Mouse (Mus musculus) hindbrain, embryonic 14.5 days (tissue): ENCODE results near the gene Itpk1. TPM values are rescaled to one million over a fixed set of nuclear protein-coding genes. Genes with fewer than 3 reads are reported as not detected.

Experiments
- ATAC-seq: fragments of 200-750 bp; cut with Nextera tagmentation; 2 replicates; pipeline ENCODE4 v1.8.0; 2017; ENCODE audit warnings: moderate number of reproducible peaks, mild to moderate bottlenecking, moderate TSS enrichment, moderate library complexity; ENCODE audit not compliant: low FRiP score
- DNase-seq: peaks from one replicate; pipeline ENCODE4 v3.0.0-alpha.2; 2015; ENCODE audit warnings: low spot score
- H3K27ac ChIP-seq: fragments of 300-500 bp; sonication (generic); 2 replicates; pipeline ENCODE4 v1.5.1; 2014; ENCODE audit warnings: mild to moderate bottlenecking, moderate library complexity
- H3K27me3 ChIP-seq: fragments of 300-500 bp; sonication (generic); 2 replicates; pipeline ENCODE4 v1.6.1; 2014; ENCODE audit warnings: mild to moderate bottlenecking, low read length, mixed read lengths; ENCODE audit not compliant: control insufficient read depth, insufficient read depth
- H3K36me3 ChIP-seq: fragments of 300-500 bp; sonication (generic); replicated peaks from 2 replicates; pipeline ENCODE4 v1.6.1; 2014; ENCODE audit not compliant: control insufficient read depth, insufficient read depth
- H3K4me1 ChIP-seq: fragments of 300-500 bp; sonication (generic); replicated peaks from 2 replicates; pipeline ENCODE4 v1.6.1; 2014; ENCODE audit warnings: antibody characterized with exemption, low read length, mixed read lengths; ENCODE audit not compliant: control insufficient read depth, insufficient read depth
- H3K4me2 ChIP-seq: fragments of 300-500 bp; sonication (generic); replicated peaks from 2 replicates; pipeline ENCODE4 v1.6.1; 2014; ENCODE audit warnings: mild to moderate bottlenecking, moderate library complexity
- H3K4me3 ChIP-seq: fragments of 300-500 bp; sonication (generic); replicated peaks from 2 replicates; pipeline ENCODE4 v1.5.1; 2014; ENCODE audit warnings: mild to moderate bottlenecking, low read length
- H3K9ac ChIP-seq: fragments of 300-500 bp; sonication (generic); 2 replicates; pipeline ENCODE4 v1.6.1; 2014
- H3K9me3 ChIP-seq: fragments of 300-500 bp; sonication (generic); 2 replicates; pipeline ENCODE4 v1.6.1; 2016; ENCODE audit warnings: low read length; ENCODE audit not compliant: control insufficient read depth
- WGBS: fragments of 180-500 bp; shearing (Covaris S2); extraction: QIAGEN DNeasy Blood & Tissue Kit; methylation state at CpG from one replicate; pipeline ENCODE4 v1.1.7; 2014; 5-methylcytosine and 5-hydroxymethylcytosine counted together
- polyA plus RNA-seq: library from polyadenylated mRNA; unstranded; fragments of >200 nt; fragmentation: Nextera tagmentation; extraction: Ambion mirVana; gene quantifications from 2 replicates; pipeline ENCODE4 v1.2.1, GENCODE M21; 2014

Gene Itpk1
- polyA plus RNA-seq, 1 experiment from 2014 or later: 31.6 TPM

DNA sequence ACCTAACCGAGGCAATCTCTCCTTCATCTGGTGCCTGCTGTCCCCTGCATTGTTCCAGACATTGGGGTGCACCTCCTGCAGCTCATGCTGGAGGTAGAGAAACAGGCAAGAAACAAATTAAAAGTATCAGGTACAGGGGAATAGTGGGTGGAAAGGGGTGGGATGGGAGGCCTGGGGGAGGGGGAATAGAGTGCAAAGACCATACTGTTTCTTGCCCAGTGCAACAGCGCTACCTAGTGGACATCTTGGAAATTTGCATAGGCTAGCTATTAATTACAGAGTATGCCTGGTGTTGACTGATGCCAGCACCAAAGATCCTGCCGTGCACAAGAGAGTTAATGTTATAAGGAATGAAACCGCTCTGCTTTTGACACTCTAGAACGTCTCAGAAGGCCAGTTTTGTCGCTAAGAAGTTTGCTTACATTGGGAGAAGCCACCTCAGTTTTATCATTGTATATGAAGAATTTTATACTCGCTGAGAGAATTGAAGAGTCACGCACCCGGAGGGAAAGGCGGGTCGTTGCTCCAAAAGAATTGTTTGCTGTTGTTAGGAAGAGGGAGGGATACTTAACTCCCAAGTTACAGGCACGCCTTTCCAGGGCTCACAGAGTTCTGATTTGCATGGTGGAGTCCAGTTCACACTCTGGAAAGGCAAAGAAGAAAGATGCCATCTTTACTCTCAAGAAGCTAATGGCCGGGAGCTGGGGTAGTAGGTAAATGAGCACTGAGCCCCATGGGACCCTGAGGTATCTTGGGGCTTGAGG, 15.0 kb upstream of the Itpk1 start:
- Histone ChIP-seq H3K9me3 (no peaks in the 10 kb centered on the region), H3K4me2 (no peak overlapping the region; the same call in 1 of the 2 replicates), H3K27me3 (no peaks in the 10 kb centered on the region), H3K4me3 (no peak overlapping the region), H3K9ac (no peak overlapping the region), H3K36me3 (no peaks in the 10 kb centered on the region), H3K27ac (no peak overlapping the region), H3K4me1 (no peaks in the 10 kb centered on the region)
- 29% methylated on average over 13 of the region's 13 CpGs for WGBS
- DNase-seq (peak; percentile 80), ATAC-seq (peak; percentile 74)

DNA sequence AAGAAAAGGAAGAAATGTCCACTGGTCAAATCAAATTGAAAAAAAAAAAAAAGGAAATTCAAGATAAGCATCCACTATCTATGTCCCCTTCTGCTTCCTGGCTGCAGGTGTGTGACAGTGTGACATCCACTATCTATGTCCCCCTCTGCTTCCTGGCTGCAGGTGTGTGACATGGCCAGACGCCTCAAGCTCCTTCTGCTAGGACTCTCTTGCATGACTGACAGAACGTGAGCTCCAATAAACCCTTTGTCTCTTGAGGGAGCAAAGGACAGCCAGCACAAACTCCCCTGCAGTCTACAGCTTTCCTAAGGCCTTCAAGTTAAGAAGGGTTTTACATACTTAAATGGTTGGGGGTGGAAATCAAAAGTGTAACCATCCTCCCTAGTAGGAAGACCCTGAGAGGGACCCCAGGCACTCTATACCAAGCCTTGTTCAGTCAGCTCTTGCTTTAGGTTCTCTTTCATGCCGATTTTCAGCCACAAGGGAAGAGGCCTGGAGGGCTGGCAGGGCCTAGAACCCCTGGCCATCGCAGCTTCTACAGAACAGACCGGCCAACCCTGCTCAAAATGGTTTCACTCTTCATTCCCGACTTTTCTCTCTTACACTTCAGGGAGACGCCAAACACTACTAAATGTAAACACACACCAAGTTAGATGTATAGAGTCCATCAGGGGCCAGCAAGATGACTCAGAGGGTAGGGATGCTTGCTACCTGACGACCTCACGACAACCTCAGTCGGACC, 10.1 kb upstream of the Itpk1 start:
- no peak overlapping the region for H3K27ac ChIP-seq
- no peak overlapping the region for H3K9ac ChIP-seq
- H3K27me3 ChIP-seq: no peaks in the 10 kb centered on the region
- no peak overlapping the region for H3K4me3 ChIP-seq
- no peak for DNase-seq
- H3K9me3 ChIP-seq: no peaks in the 10 kb centered on the region
- no peaks in the 10 kb centered on the region for H3K4me1 ChIP-seq
- WGBS: 85% methylated on average over 10 of the region's 10 CpGs
- no peaks in the 10 kb centered on the region for H3K36me3 ChIP-seq
- no peak for ATAC-seq
- H3K4me2 ChIP-seq: no peak overlapping the region

DNA sequence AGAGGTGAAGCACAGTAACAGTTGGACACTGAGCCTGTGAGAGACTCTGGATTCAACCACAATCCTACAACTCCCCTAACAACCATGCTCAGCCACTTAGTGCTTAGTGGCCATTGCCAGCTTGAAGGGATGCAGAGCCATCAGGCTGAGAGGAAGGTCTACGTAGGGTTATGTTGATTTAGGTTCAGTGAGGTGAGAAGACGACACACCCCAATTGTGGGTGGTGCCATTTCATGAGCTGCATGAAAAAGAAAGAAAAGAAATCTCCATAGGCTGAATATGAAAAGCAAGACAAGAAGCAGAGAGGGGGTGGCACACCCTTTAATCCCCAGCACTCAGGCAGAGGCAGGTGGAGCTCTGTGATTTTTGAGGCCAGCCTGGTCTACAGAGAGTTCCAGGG, 9.4 kb upstream of the Itpk1 start:
- Histone ChIP-seq H3K9ac (no peak overlapping the region), H3K4me2 (no peak overlapping the region), H3K36me3 (no peaks in the 10 kb centered on the region), H3K9me3 (no peaks in the 10 kb centered on the region), H3K27me3 (no peaks in the 10 kb centered on the region), H3K4me3 (no peak overlapping the region), H3K27ac (no peak overlapping the region), H3K4me1 (no peaks in the 10 kb centered on the region)
- 58% methylated on average over 2 of the region's 2 CpGs for whole genome bisulfite sequencing
- DNase-seq (no peak), ATAC-seq (no peak)

DNA sequence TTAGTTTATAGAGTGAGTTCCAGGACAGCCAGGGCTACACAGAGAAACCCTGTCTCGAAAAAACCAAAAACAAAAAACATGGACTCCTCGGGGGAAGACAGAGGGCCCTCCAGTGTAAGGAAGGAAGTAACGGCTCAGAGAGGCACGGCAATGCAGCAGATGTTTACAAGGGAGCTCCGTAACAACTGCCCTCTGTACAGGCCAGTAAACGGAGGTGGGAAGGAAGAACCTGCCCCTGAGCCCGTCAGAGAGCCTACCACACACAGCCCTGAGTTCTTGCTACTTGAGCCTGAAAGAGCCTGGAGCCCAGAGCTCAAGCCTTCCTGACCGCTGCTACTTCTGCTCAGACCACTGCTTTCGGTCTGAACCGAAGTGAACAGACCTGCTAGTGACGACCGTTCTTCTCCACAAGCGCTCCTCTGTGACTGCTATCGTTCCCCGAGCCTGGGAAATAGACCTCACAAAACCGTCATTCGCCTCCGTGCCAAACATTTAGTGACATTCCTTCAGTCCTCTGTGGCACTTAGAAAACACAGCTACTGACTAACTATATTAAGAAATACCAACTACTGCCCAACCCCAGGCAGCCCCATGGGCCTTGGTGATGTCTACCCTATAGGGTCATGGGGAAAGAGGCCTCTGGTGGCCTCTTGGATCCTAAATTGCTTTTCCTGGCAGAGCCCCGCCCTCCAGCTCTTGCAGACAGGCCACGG, 8.6 kb upstream of the Itpk1 start:
- ATAC-seq (no peak), DNase-seq (no peak)
- Histone ChIP-seq H3K27me3 (no peaks in the 10 kb centered on the region), H3K4me2 (no peak overlapping the region), H3K27ac (no peak overlapping the region), H3K4me3 (no peak overlapping the region), H3K4me1 (no peaks in the 10 kb centered on the region), H3K9ac (no peak overlapping the region), H3K9me3 (no peaks in the 10 kb centered on the region), H3K36me3 (no peaks in the 10 kb centered on the region)
- 83% methylated on average over 20 of the region's 20 CpGs for WGBS

DNA sequence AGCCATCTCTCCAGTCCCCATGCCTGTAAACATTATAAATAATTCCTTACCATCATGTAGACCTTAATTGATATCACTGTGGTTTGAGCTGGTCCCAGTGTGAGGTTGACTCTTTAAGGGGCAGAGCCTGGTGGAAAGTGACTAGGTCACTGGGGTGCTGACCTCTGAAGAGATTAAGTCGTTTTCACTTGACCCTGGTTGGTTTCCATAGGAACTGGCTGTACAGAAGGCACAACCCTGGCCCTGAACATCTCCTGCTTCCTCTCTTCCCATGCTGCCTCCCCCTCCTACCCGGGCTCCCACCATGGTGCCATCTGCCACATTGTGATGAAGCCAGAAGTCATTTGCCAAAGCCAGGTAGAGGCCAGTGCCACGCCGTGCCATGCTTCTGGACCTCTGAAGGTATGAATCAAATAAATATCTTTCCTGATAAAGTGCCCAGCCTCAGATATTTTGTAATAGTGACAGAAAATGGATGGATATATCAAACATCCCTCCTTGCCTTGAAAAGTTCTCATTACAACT, 6.2 kb upstream of the Itpk1 start:
- DNase-seq (no peak), ATAC-seq (no peak)
- no peak overlapping the region for H3K4me3 ChIP-seq
- H3K4me2 ChIP-seq: no peak overlapping the region
- no peaks in the 10 kb centered on the region for H3K36me3 ChIP-seq
- H3K9ac ChIP-seq: no peak overlapping the region
- no peak overlapping the region for H3K27ac ChIP-seq
- H3K4me1 ChIP-seq: no peaks in the 10 kb centered on the region
- H3K27me3 ChIP-seq: no peaks in the 10 kb centered on the region
- no peaks in the 10 kb centered on the region for H3K9me3 ChIP-seq
- 57% methylated on average over 4 of the region's 4 CpGs for WGBS

DNA sequence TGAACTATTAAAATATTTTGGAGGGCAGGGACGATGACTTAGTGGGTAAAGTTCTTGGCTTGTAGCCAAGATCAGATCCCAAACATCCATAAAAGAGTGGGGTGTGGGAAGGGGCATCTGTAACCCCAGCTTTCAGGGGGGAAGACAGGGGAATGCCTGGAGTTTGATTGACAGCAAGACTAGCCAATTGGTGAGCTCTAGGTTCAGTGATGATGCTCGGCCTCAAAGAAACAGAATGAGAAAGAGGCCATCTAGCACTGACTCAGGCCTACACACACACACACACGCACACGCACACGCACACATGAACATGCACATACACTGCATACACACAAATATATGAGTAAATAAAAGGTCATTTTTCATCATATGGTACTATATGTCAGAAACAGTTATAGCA, 5.2 kb upstream of the Itpk1 start:
- ATAC-seq (no peak), DNase-seq (no peak)
- Histone ChIP-seq H3K9ac (no peak overlapping the region), H3K36me3 (no peaks in the 10 kb centered on the region), H3K4me2 (no peak overlapping the region), H3K27ac (no peak overlapping the region), H3K9me3 (no peaks in the 10 kb centered on the region), H3K4me3 (no peak overlapping the region), H3K4me1 (no peaks in the 10 kb centered on the region), H3K27me3 (no peaks in the 10 kb centered on the region)
- 91% methylated on average over 5 of the region's 5 CpGs for WGBS

DNA sequence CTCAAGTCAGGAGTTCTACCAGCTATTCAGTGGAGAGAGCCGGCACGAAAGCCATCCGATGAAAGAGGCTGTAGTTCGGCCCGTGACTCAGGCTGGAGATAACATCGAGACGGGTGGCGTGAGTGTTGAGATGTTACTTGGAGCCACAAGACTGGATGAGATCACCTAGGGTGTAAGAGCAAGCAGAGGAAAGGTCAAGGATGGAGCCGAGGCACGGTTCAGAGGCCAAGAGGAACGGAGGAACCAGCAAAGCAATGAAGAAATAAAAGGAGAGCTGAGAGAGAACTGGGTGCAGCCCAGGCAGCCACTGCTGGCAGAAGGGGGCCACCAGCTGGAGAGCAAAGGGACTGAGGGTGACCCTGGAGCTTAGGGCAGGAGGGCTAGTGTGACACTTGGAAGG, 3.5 kb upstream of the Itpk1 start:
- no peak overlapping the region for H3K4me2 ChIP-seq
- WGBS: 69% methylated on average over 11 of the region's 11 CpGs
- no peaks in the 10 kb centered on the region for H3K36me3 ChIP-seq
- no peak overlapping the region for H3K4me3 ChIP-seq
- no peak overlapping the region for H3K9ac ChIP-seq
- peaks cover 11% of the 10 kb centered on the region for H3K4me1 ChIP-seq
- DNase-seq (no peak), ATAC-seq (no peak)
- no peak overlapping the region for H3K27ac ChIP-seq
- no peaks in the 10 kb centered on the region for H3K27me3 ChIP-seq
- H3K9me3 ChIP-seq: no peaks in the 10 kb centered on the region

DNA sequence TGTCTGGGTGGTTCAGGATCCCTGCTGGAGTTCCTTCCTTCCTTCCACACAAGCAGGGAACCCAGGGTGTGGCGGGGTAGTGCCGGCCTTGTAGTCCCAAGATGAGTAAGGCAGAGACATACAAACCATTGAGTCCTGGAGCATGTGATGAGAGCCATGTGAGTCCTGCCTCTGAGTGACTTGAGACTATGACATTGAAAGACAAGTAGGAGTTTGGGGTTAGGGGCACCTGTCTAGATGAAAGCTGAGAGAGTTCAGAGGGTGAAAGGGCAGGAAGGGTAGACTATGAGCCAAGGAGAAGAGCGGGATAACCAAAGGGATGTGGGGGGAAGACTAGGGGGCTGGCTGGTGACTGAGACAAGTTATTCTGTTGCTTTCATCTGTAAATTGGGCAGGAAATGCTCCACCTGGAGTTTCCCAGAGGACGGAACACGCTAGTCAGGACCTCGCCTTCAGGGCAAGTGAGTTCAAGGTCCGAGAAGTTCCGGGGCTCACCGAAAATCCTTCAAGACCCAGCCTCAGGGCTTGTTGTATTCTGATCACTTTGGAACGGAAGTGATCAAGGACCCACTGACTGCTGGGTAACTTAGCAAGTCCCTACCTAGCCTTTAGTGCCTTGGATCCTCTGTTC, 2.2 kb upstream of the Itpk1 start:
- no peak for ATAC-seq
- 89% methylated on average over 10 of the region's 10 CpGs for WGBS
- Histone ChIP-seq H3K4me1 (peaks cover 24% of the 10 kb centered on the region), H3K4me3 (no peak overlapping the region), H3K9me3 (no peaks in the 10 kb centered on the region), H3K9ac (no peak overlapping the region), H3K27me3 (no peaks in the 10 kb centered on the region), H3K27ac (no peak overlapping the region), H3K36me3 (no peaks in the 10 kb centered on the region), H3K4me2 (no peak overlapping the region)
- no peak for DNase-seq
